Mouse (Mus musculus): ENCODE results near the gene Ppp1r21.

- TF ChIP-seq CTCF (IDR thresholded peaks at IDR 0.05; ENCODE audit: extremely low read depth, insufficient read depth, low read length) (no peak), POLR2A (IDR thresholded peaks at IDR 0.05; ENCODE audit: extremely low read depth, insufficient read depth, low read length) (no peak)
These were observed 60.3 kb downstream of the Ppp1r21 start for GRCm38 (mm10) chr17:88590251-88590650.
